Mouse (Mus musculus) thymus, adult 2 months (tissue): ENCODE data around the gene Sbk3.

Experiments used
- CTCF ChIP-seq: fragments of 200-500 bp; IDR thresholded peaks from 2 replicates; pipeline ENCODE4 v1.5.1; 2012; ENCODE audit warnings: mild to moderate bottlenecking, control low read depth, low read length, moderate library complexity, borderline replicate concordance; ENCODE audit not compliant: control insufficient read depth, poor library complexity, insufficient read depth; ENCODE audit errors: extremely low read depth
- POLR2A ChIP-seq: fragments of 200-500 bp; IDR thresholded peaks from 2 replicates; pipeline ENCODE4 v1.6.1; 2012; ENCODE audit warnings: mild to moderate bottlenecking, low read length, control low read depth, moderate library complexity; ENCODE audit not compliant: control insufficient read depth, poor library complexity, insufficient read depth; ENCODE audit errors: extremely low read depth

DNA sequence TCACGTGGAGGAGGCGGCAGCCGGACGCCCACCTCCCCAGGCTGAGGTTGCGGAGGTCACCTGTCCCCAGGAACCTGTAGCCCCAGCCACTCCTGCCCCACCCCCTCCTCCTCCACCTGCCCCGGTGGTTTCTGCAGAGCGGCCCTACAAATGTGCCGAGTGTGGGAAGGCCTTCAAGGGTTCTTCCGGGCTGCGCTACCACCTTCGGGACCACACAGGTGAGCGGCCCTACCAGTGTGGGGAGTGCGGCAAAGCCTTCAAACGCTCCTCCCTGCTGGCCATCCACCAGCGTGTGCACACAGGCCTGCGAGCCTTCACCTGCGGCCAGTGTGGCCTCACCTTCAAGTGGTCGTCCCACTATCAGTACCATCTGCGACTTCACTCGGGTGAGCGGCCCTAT lies 51.0 kb downstream of the Sbk3 start:
- no peak for TF ChIP-seq CTCF
- TF ChIP-seq POLR2A = no peak
